Mouse (Mus musculus): ENCODE data around the gene Ttc7b. TPM values are rescaled to one million over a fixed set of nuclear protein-coding genes. Genes with fewer than 3 reads are reported as not detected.

The Ttc7b gene
- polyA plus RNA-seq, 1 experiment from 2014 or later = 6.9 TPM

GRCm38 (mm10) chr12:100315119-100315885 is 205.3 kb downstream of the Ttc7b start:
- Histone ChIP-seq H3K4me1 (replicated peaks) (peaks cover 12% of the 10 kb centered on the region), H3K27ac (ENCODE audit: poor library complexity, severe bottlenecking) (no peak overlapping the region), H3K27me3 (replicated peaks) (no peaks in the 10 kb centered on the region), H3K9me3 (replicated peaks) (no peaks in the 10 kb centered on the region), H3K36me3 (peaks cover 22% of the 10 kb centered on the region), H3K4me3 (no peak overlapping the region), H3K4me2 (no peak overlapping the region), H3K9ac (no peak overlapping the region; the same call in 1 of the 2 replicates)
- 75% methylated on average over 8 of the region's 8 CpGs for WGBS
- no peak for ATAC-seq (ENCODE audit: insufficient number of reproducible peaks, low FRiP score)

GRCm38 (mm10) chr12:100313785-100314375 is 206.7 kb downstream of the Ttc7b start:
- no peaks in the 10 kb centered on the region for H3K27me3 ChIP-seq (replicated peaks)
- no peak overlapping the region for H3K9ac ChIP-seq
- no peak overlapping the region for H3K4me2 ChIP-seq
- WGBS = 62% methylated on average over 12 of the region's 12 CpGs
- H3K4me1 ChIP-seq (replicated peaks) = peaks cover 12% of the 10 kb centered on the region
- peaks cover 16% of the 10 kb centered on the region for H3K36me3 ChIP-seq
- ATAC-seq (ENCODE audit: insufficient number of reproducible peaks, low FRiP score) = no peak
- H3K4me3 ChIP-seq = no peak overlapping the region
- H3K27ac ChIP-seq (ENCODE audit: poor library complexity, severe bottlenecking) = no peak overlapping the region
- H3K9me3 ChIP-seq (replicated peaks) = no peaks in the 10 kb centered on the region

- Histone ChIP-seq H3K4me1 (replicated peaks) (peaks cover 16% of the 10 kb centered on the region), H3K36me3 (peaks cover 14% of the 10 kb centered on the region), H3K9me3 (replicated peaks) (no peaks in the 10 kb centered on the region), H3K4me2 (no peak overlapping the region), H3K4me3 (no peak overlapping the region), H3K27me3 (replicated peaks) (no peaks in the 10 kb centered on the region), H3K9ac (no peak overlapping the region), H3K27ac (ENCODE audit: poor library complexity, severe bottlenecking) (no peak overlapping the region)
- WGBS = 78% methylated on average over 6 of the region's 6 CpGs
- ATAC-seq (ENCODE audit: insufficient number of reproducible peaks, low FRiP score) = no peak
Observed at GRCm38 (mm10) chr12:100313209-100313608, 207.4 kb downstream of the Ttc7b start.

- Histone ChIP-seq H3K9me3 (replicated peaks) (no peaks in the 10 kb centered on the region), H3K27ac (ENCODE audit: poor library complexity, severe bottlenecking) (no peak overlapping the region), H3K36me3 (peaks cover 13% of the 10 kb centered on the region), H3K4me3 (no peak overlapping the region), H3K9ac (no peak overlapping the region), H3K4me1 (replicated peaks) (peaks cover 33% of the 10 kb centered on the region), H3K27me3 (replicated peaks) (no peaks in the 10 kb centered on the region), H3K4me2 (no peak overlapping the region)
- WGBS = 62% methylated on average over 6 of the region's 6 CpGs
- no peak for ATAC-seq (ENCODE audit: insufficient number of reproducible peaks, low FRiP score)
Observed at GRCm38 (mm10) chr12:100310471-100311392, 209.9 kb downstream of the Ttc7b start.

GRCm38 (mm10) chr12:100309201-100309600 is 211.4 kb downstream of the Ttc7b start:
- 67% methylated on average over 4 of the region's 4 CpGs for WGBS

GRCm38 (mm10) chr12:100307501-100308260 is 212.9 kb downstream of the Ttc7b start:
- 42% methylated on average over 8 of the region's 8 CpGs for WGBS
- H3K9me3 ChIP-seq (replicated peaks) = no peaks in the 10 kb centered on the region
- H3K9ac ChIP-seq = no peak overlapping the region
- peak; percentile 62 for ATAC-seq (ENCODE audit: insufficient number of reproducible peaks, low FRiP score)
- H3K27me3 ChIP-seq (replicated peaks) = no peaks in the 10 kb centered on the region
- H3K4me3 ChIP-seq = no peak overlapping the region
- peaks cover 41% of the 10 kb centered on the region for H3K4me1 ChIP-seq (replicated peaks)
- H3K4me2 ChIP-seq = no peak overlapping the region
- H3K36me3 ChIP-seq = peaks cover 6% of the 10 kb centered on the region; the same call in 1 of the 2 replicates
- peak overlapping the region; percentile 26; the same call in 1 of the 2 replicates for H3K27ac ChIP-seq (ENCODE audit: poor library complexity, severe bottlenecking)

More at GRCm38 (mm10) chr12:100309201-100309600, 211.4 kb downstream of the Ttc7b start:
- H3K4me1 ChIP-seq (replicated peaks) = peaks cover 34% of the 10 kb centered on the region
- no peaks in the 10 kb centered on the region for H3K27me3 ChIP-seq (replicated peaks)
- ATAC-seq (ENCODE audit: insufficient number of reproducible peaks, low FRiP score) = no peak
- no peaks in the 10 kb centered on the region for H3K9me3 ChIP-seq (replicated peaks)
- peaks cover 6% of the 10 kb centered on the region for H3K36me3 ChIP-seq
- no peak overlapping the region for H3K9ac ChIP-seq
- H3K4me2 ChIP-seq = no peak overlapping the region
- H3K27ac ChIP-seq (ENCODE audit: poor library complexity, severe bottlenecking) = no peak overlapping the region
- H3K4me3 ChIP-seq = no peak overlapping the region

- 43% methylated on average over 1 of the region's 1 CpGs for WGBS
- peaks cover 41% of the 10 kb centered on the region for H3K4me1 ChIP-seq (replicated peaks)
- no peak overlapping the region for H3K27ac ChIP-seq (ENCODE audit: poor library complexity, severe bottlenecking)
- no peaks in the 10 kb centered on the region for H3K9me3 ChIP-seq (replicated peaks)
- no peak for ATAC-seq (ENCODE audit: insufficient number of reproducible peaks, low FRiP score)
- H3K27me3 ChIP-seq (replicated peaks) = no peaks in the 10 kb centered on the region
- H3K4me2 ChIP-seq = no peak overlapping the region
- H3K9ac ChIP-seq = no peak overlapping the region
- H3K36me3 ChIP-seq = peaks cover 8% of the 10 kb centered on the region
- H3K4me3 ChIP-seq = no peak overlapping the region
Observed at GRCm38 (mm10) chr12:100306336-100306735, 214.3 kb downstream of the Ttc7b start.

- H3K4me3 ChIP-seq = no peak overlapping the region
- H3K9ac ChIP-seq = no peak overlapping the region
- no peaks in the 10 kb centered on the region for H3K9me3 ChIP-seq (replicated peaks)
- 68% methylated on average over 4 of the region's 4 CpGs for WGBS
- peaks cover 13% of the 10 kb centered on the region for H3K36me3 ChIP-seq
- no peak overlapping the region for H3K4me2 ChIP-seq
- no peak overlapping the region for H3K27ac ChIP-seq (ENCODE audit: poor library complexity, severe bottlenecking)
- H3K4me1 ChIP-seq (replicated peaks) = peaks cover 42% of the 10 kb centered on the region
- no peaks in the 10 kb centered on the region for H3K27me3 ChIP-seq (replicated peaks)
- no peak for ATAC-seq (ENCODE audit: insufficient number of reproducible peaks, low FRiP score)
Observed at GRCm38 (mm10) chr12:100305051-100305673, 215.5 kb downstream of the Ttc7b start.

- H3K9me3 ChIP-seq (replicated peaks) = no peaks in the 10 kb centered on the region
Observed at GRCm38 (mm10) chr12:100304280-100304679, 216.3 kb downstream of the Ttc7b start.

GRCm38 (mm10) chr12:100303141-100303540 is 217.5 kb downstream of the Ttc7b start:
- H3K9me3 ChIP-seq (replicated peaks) = no peaks in the 10 kb centered on the region
- H3K4me3 ChIP-seq = no peak overlapping the region
- no peak for ATAC-seq (ENCODE audit: insufficient number of reproducible peaks, low FRiP score)
- no peak overlapping the region for H3K27ac ChIP-seq (ENCODE audit: poor library complexity, severe bottlenecking)
- H3K4me1 ChIP-seq (replicated peaks) = peaks cover 51% of the 10 kb centered on the region
- no peaks in the 10 kb centered on the region for H3K27me3 ChIP-seq (replicated peaks)
- 53% methylated on average over 7 of the region's 7 CpGs for WGBS
- H3K9ac ChIP-seq = no peak overlapping the region
- H3K4me2 ChIP-seq = no peak overlapping the region
- peaks cover 13% of the 10 kb centered on the region for H3K36me3 ChIP-seq

More at GRCm38 (mm10) chr12:100304280-100304679, 216.3 kb downstream of the Ttc7b start:
- H3K4me2 ChIP-seq = no peak overlapping the region
- peaks cover 13% of the 10 kb centered on the region for H3K36me3 ChIP-seq
- H3K27me3 ChIP-seq (replicated peaks) = no peaks in the 10 kb centered on the region
- no peak overlapping the region for H3K27ac ChIP-seq (ENCODE audit: poor library complexity, severe bottlenecking)
- peaks cover 50% of the 10 kb centered on the region for H3K4me1 ChIP-seq (replicated peaks)
- no peak overlapping the region for H3K9ac ChIP-seq
- ATAC-seq (ENCODE audit: insufficient number of reproducible peaks, low FRiP score) = no peak
- H3K4me3 ChIP-seq = no peak overlapping the region
- WGBS = 95% methylated on average over 2 of the region's 2 CpGs
